Mouse (Mus musculus): Measurements from ENCODE around the gene Pdk3.

DNA sequence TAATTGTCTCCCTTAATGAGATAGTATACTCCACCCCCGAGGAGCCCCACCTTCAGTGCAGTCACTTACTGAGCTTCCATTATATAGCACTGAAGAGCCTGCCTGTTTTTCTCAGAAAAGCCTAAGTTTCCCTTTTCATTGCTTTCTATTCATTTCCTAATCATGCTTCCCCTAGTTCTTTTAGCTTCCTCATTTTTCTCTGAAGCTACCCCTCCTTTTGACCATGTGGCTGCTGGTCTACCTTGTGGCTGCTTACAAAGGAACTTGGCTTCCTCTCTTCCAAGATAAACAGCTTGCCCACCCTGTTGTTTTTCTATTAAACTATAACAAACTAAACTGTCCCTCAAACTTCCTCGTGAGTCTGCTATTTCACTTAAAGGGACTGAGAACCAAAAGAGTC, 31.4 kb upstream of the Pdk3 start:
- TF ChIP-seq CTCF (IDR thresholded peaks at IDR 0.05; ENCODE audit: low read depth) (no peak), EP300 (IDR thresholded peaks at IDR 0.05; ENCODE audit: low read depth) (no peak)

Data from liver, embryonic 14.5 days (tissue).